Comparison of ENCODE assay signal across 10 mouse cellular contexts in the genomic region with DNA sequence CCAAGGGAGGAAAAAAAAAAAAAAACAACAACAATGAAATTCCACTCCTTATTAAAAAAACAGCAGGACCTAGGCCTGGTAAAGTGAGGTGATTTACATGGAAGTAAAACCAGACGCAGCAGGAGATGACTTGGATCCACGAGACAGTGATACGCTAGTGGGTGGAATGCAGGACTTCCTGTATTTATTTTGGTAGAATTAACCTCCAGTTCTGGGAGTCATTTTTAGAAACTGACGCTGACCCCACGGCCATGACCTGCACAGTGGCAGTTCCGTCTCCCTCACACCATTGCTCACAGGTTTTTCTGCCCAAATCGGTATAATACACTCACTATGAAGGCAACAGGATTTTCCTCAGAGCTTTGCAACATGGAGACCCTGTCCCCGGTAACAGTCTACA. TPM values are rescaled to one million over a fixed set of nuclear protein-coding genes. Genes with fewer than 3 reads are reported as not detected.
DNase-seq lines count a peak whose midpoint lies in the region; ATAC-seq and TF ChIP-seq lines count a peak whose summit lies in the region.
"Had no signal": no experiment of that assay in that cellular context is flagged by ENCODE, and none has a peak within 500 bp of the region (broad histone marks: within the 10 kb centered on the region; RNA-seq: fewer than 3 reads in every experiment).

No protein-coding gene starts in this region.

- H3K27me3 ChIP-seq in kidney, postnatal 0 days (ENCODE audit: insufficient read depth, low read length), result no peaks in the 10 kb centered on the region

- H3K36me3 ChIP-seq in kidney, postnatal 0 days (ENCODE audit: insufficient read depth, low read length), result no peaks in the 10 kb centered on the region

- WGBS in kidney, postnatal 0 days, result 22% methylated on average over 8 of the region's 8 CpGs

- peak overlapping the region; percentile 50 for H3K27ac ChIP-seq in kidney, postnatal 0 days
- H3K27ac ChIP-seq: hindbrain, postnatal 0 days had no signal

- H3K4me3 ChIP-seq in kidney, postnatal 0 days (replicated peaks; ENCODE audit: low read depth, low read length), result no peak overlapping the region

- no peak overlapping the region for H3K9ac ChIP-seq in kidney, postnatal 0 days (ENCODE audit: low read depth, low read length)

- no peaks in the 10 kb centered on the region for H3K9me3 ChIP-seq in kidney, postnatal 0 days (replicated peaks; ENCODE audit: low read length)

- no peak for TF ChIP-seq CTCF in kidney, postnatal 0 days (IDR thresholded peaks at IDR 0.05; ENCODE audit: low read depth)

- intact Hi-C loops in heart, postnatal 25 days (cut with DNase I), result no loop called here
- intact Hi-C loops in left cerebral cortex, postnatal 36 days (cut with DNase I), result no loop called here

- ATAC-seq in kidney, postnatal 0 days (replicated peaks; ENCODE audit: low FRiP score, low read depth), result no peak
- ATAC-seq: hindbrain, postnatal 0 days had no signal

- peak; percentile 97 for DNase-seq in heart, adult 11 months
- DNase-seq in heart, postnatal 25 days (ENCODE audit: low spot score), result no peak
- peak; percentile 53 for DNase-seq in NIH3T3 (ENCODE audit: low read depth)
- DNase-seq in heart, adult 9 months (ENCODE audit: low spot score in 2 of 2), result peak; percentile 69 to 70
- peak; percentile 61 for DNase-seq in kidney, postnatal 0 days (ENCODE audit: low spot score)
- DNase-seq in ovary, postnatal 36 days (ENCODE audit: low spot score), result no peak
- DNase-seq in left cerebral cortex, postnatal 36 days (ENCODE audit: low spot score in 2 of 2), result no peak
- no peak for DNase-seq in right cerebral cortex, postnatal 4 days
- DNase-seq: liver had no signal

- peaks cover 31% of the 10 kb centered on the region for H3K4me1 ChIP-seq in kidney, postnatal 0 days (replicated peaks; ENCODE audit: insufficient read depth, low read length)

- H3K4me2 ChIP-seq in kidney, postnatal 0 days (ENCODE audit: low read length), result peak overlapping the region; percentile 21; the same call in 1 of the 2 replicates

RNA-seq across cellular contexts. Expression of a gene that starts 14.8 kb away (rescaled TPM):
- total RNA-seq in heart, postnatal 25 days (2021), result 10 to 100 TPM; 40.2 to 46.7 TPM
- polyA plus RNA-seq in kidney, postnatal 0 days (2015; fragmentation: Nextera tagmentation; extraction: Ambion mirVana), result 47.0 and 52.7 TPM in 2 replicates
- total RNA-seq in left cerebral cortex, postnatal 36 days (2021), result 10 to 100 TPM; 57.3 to 64.0 TPM

Comparison
In these comparisons a context has a peak if more than half of its experiments do, and no peak if none do; other contexts are left out.
1. DNase-seq: peak in heart, adult 11 months (single experiment), NIH3T3 (single experiment), heart, adult 9 months (2 of 2) and kidney, postnatal 0 days (single experiment); none in heart, postnatal 25 days (single experiment), ovary, postnatal 36 days (single experiment), left cerebral cortex, postnatal 36 days (0 of 2) and right cerebral cortex, postnatal 4 days (single experiment).